Mouse (Mus musculus): ENCODE measurements around the gene Fcer1g. TPM values are rescaled to one million over a fixed set of nuclear protein-coding genes. Genes with fewer than 3 reads are reported as not detected.
A peak's percentile ranks its signal among the peaks of the same experiment; 100 is the strongest.

Fcer1g gene
- polyA plus RNA-seq, 1 experiment = 317 TPM

DNA sequence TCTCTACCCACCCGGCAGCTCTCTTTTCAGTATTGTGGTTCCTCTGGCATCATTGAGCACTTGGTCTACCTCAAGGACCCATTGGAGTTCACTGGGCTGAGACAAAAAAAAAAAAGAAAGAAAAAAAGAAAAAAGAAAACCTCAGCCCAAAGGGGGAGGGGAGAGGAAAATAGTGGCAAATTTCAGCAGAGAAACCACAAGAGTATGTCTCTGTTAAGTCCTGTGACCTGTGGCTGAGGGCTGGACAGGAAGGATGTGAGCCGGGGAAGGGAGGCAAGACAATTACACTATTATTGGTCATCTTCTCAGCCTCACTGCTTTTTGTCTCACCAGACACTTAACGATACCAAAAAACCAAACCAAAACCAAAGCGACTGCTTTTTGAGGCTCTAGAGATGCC, 2.3 kb downstream of the Fcer1g start:
- peak overlapping the region; percentile 65; the same call in 1 of the 2 replicates for H3K27ac ChIP-seq (ENCODE audit: control insufficient read depth, insufficient read depth, low read depth, low read length, poor library complexity)
- peaks cover 2% of the 10 kb centered on the region; the same call in 1 of the 2 replicates for H3K4me1 ChIP-seq (ENCODE audit: control insufficient read depth, insufficient read depth, low read length)
- TF ChIP-seq CTCF (IDR thresholded peaks at IDR 0.05; ENCODE audit: control insufficient read depth, insufficient read depth, low read length) (no peak), POLR2A (IDR thresholded peaks at IDR 0.05; ENCODE audit: borderline replicate concordance, control insufficient read depth, low read depth, low read length) (0 out of 2 replicates have a peak, but pooled peaks have one; percentile 9)
- 2% methylated on average over 4 of the region's 4 CpGs for WGBS
- H3K4me3 ChIP-seq (replicated peaks; ENCODE audit: control insufficient read depth, low read depth, low read length) = peak overlapping the region; percentile 69

DNA sequence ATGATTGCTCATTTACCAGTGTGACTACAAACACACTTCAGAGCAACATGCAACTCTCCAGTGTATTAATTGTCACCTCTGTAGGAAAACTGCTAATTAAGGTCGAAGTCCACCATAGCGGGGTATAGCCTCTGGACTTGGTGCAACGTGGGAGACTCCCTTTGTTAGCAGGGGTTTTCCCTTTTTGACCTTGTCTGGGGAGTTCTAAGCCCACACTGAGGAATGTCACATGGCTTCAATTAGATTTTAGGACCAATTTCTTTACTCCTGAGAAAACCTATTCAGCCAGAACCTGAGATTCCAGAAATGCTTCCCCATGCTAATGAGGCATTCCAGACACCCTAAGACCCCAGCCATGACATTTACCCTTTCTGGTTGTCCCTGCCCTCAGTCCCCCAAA, 4.0 kb downstream of the Fcer1g start:
- H3K27ac ChIP-seq (ENCODE audit: control insufficient read depth, insufficient read depth, low read depth, low read length, poor library complexity) = no peak overlapping the region
- H3K4me3 ChIP-seq (replicated peaks; ENCODE audit: control insufficient read depth, low read depth, low read length) = no peak overlapping the region
- 87% methylated on average over 3 of the region's 3 CpGs for WGBS
- TF ChIP-seq CTCF (IDR thresholded peaks at IDR 0.05; ENCODE audit: control insufficient read depth, insufficient read depth, low read length) = no peak
- TF ChIP-seq POLR2A (IDR thresholded peaks at IDR 0.05; ENCODE audit: borderline replicate concordance, control insufficient read depth, low read depth, low read length) = no peak
- peaks cover 2% of the 10 kb centered on the region; the same call in 1 of the 2 replicates for H3K4me1 ChIP-seq (ENCODE audit: control insufficient read depth, insufficient read depth, low read length)

DNA sequence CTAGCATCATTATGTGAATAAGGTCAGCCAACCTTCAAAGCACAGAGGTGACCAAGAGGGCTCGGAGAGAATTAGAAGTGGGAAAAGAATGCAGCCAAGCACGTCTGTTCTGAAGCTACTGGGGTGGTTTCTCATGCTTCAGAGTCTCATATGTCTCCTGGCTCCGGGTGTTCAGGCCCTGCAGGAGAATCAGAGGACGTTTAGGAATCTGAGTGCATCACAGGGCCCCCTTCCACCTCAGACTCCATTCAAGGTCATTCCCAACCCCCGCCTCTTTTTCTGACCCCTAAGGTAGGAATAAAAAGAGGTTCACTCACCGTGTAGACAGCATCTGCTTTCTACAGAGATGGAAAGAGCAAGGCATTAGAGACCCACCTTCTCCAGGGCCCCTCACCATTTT, 4.4 kb downstream of the Fcer1g start:
- TF ChIP-seq CTCF (IDR thresholded peaks at IDR 0.05; ENCODE audit: control insufficient read depth, insufficient read depth, low read length) (no peak), POLR2A (IDR thresholded peaks at IDR 0.05; ENCODE audit: borderline replicate concordance, control insufficient read depth, low read depth, low read length) (no peak)
- WGBS = 80% methylated on average over 6 of the region's 6 CpGs
- Histone ChIP-seq H3K27ac (ENCODE audit: control insufficient read depth, insufficient read depth, low read depth, low read length, poor library complexity) (no peak overlapping the region), H3K4me1 (ENCODE audit: control insufficient read depth, insufficient read depth, low read length) (peaks cover under 1% of the 10 kb centered on the region; the same call in 1 of the 2 replicates), H3K4me3 (replicated peaks; ENCODE audit: control insufficient read depth, low read depth, low read length) (no peak overlapping the region)

DNA sequence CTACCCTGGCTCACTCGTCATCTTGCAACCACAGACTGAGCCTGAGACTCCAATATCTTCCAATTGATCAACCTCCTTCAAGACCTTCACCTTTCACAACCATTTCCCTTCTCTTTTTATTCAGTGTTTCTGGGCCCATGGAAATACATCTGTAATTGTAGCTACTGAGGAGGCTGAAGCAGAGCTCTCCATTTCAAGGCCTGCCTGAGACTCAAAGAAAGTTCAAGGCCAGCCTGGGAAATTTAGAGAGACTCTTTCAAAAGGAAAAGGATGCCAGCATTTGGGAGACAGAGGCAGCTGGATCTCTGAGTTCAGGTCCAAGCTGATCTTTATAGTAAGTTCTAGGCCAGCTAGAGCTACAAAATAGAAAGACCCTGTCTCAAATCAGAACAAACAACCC, 6.3 kb downstream of the Fcer1g start:
- H3K27ac ChIP-seq (ENCODE audit: control insufficient read depth, insufficient read depth, low read depth, low read length, poor library complexity) = no peak overlapping the region
- TF ChIP-seq CTCF (IDR thresholded peaks at IDR 0.05; ENCODE audit: control insufficient read depth, insufficient read depth, low read length) (no peak), POLR2A (IDR thresholded peaks at IDR 0.05; ENCODE audit: borderline replicate concordance, control insufficient read depth, low read depth, low read length) (no peak)
- H3K4me1 ChIP-seq (ENCODE audit: control insufficient read depth, insufficient read depth, low read length) = no peaks in the 10 kb centered on the region; the same call in 1 of the 2 replicates
- WGBS = 38% methylated on average over 1 of the region's 1 CpGs
- H3K4me3 ChIP-seq (replicated peaks; ENCODE audit: control insufficient read depth, low read depth, low read length) = no peak overlapping the region

DNA sequence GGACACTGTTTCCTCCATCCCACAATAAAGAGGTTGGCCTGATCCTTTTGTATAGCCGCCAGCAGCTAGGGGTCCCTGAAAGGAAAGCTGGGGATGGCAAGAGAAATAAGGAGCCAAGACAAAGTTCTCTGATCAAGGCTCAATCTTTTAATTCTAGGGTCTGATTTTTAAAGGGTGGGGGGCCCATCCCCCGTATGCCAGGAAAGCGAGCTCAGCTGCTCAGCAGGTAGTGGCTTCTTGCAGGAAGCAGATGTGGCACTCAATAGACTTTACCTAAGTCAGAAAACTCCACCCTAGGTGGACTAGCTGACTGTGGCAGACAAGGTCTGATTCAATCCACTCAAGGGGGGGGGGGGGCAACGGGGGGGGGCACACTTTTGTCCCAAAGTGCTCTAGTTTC, 7.4 kb downstream of the Fcer1g start:
- no peaks in the 10 kb centered on the region for H3K4me1 ChIP-seq (ENCODE audit: control insufficient read depth, insufficient read depth, low read length)
- WGBS = 48% methylated on average over 4 of the region's 4 CpGs
- H3K4me3 ChIP-seq (replicated peaks; ENCODE audit: control insufficient read depth, low read depth, low read length) = no peak overlapping the region
- no peak overlapping the region for H3K27ac ChIP-seq (ENCODE audit: control insufficient read depth, insufficient read depth, low read depth, low read length, poor library complexity)
- no peak for TF ChIP-seq POLR2A (IDR thresholded peaks at IDR 0.05; ENCODE audit: borderline replicate concordance, control insufficient read depth, low read depth, low read length)
- no peak for TF ChIP-seq CTCF (IDR thresholded peaks at IDR 0.05; ENCODE audit: control insufficient read depth, insufficient read depth, low read length)

DNA sequence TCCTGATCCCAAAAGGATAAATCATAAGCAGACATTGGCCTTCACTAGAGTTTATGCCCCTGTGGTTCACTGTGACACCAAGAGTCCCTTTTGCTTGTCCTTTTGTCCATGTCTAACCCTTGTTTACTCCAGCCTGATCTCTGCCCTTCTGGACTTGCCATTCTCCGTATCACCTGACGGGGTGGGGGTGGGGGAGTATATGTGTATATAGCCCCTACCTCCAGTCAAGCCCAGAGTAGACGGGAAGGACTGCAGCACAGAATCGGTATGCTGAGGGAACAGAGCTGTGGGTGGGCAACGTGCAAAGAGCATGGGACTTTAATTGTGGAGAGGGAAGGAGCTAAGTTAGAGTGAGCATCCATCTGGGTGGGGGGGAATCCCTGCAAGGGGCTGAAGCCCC, 9.3 kb downstream of the Fcer1g start, which contains the start of gene Apoa2:
Apoa2 (plus strand) TSS at position 198 of the 400 bp plus-strand sequence.
- TF ChIP-seq CTCF (IDR thresholded peaks at IDR 0.05; ENCODE audit: control insufficient read depth, insufficient read depth, low read length) = no peak
- TF ChIP-seq POLR2A (IDR thresholded peaks at IDR 0.05; ENCODE audit: borderline replicate concordance, control insufficient read depth, low read depth, low read length) = no peak
- Histone ChIP-seq H3K27ac (ENCODE audit: control insufficient read depth, insufficient read depth, low read depth, low read length, poor library complexity) (no peak within 1 kb of the TSS), H3K4me3 (replicated peaks; ENCODE audit: control insufficient read depth, low read depth, low read length) (no peak within 1 kb of the TSS), H3K4me1 (ENCODE audit: control insufficient read depth, insufficient read depth, low read length) (peaks cover 3% of the 10 kb centered on the region)
- WGBS = 88% methylated on average over 5 of the region's 5 CpGs

DNA sequence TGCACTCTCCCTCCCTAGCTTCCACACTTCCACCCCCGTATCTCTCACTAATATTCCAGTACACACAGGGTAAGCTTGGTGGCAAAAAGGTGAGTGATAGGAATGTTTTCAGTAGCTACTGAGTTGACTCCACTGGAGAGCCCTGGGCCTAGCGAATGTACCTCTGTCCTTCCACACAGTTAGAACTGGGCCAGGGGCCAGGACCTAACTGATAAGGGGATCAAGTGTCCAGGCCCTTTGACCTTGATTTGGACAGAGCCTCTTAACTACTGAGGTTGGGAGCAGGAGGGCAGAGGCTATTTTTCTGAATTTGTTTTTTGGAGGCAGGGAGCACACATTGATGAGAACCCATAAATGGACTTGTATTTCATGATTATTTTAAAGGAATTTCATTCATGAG, 10.4 kb downstream of the Fcer1g start:
- Histone ChIP-seq H3K4me3 (replicated peaks; ENCODE audit: control insufficient read depth, low read depth, low read length) (no peak overlapping the region), H3K4me1 (ENCODE audit: control insufficient read depth, insufficient read depth, low read length) (peaks cover 3% of the 10 kb centered on the region), H3K27ac (ENCODE audit: control insufficient read depth, insufficient read depth, low read depth, low read length, poor library complexity) (no peak overlapping the region)
- 78% methylated on average over 2 of the region's 2 CpGs for WGBS
- TF ChIP-seq POLR2A (IDR thresholded peaks at IDR 0.05; ENCODE audit: borderline replicate concordance, control insufficient read depth, low read depth, low read length) (no peak), CTCF (IDR thresholded peaks at IDR 0.05; ENCODE audit: control insufficient read depth, insufficient read depth, low read length) (no peak)

DNA sequence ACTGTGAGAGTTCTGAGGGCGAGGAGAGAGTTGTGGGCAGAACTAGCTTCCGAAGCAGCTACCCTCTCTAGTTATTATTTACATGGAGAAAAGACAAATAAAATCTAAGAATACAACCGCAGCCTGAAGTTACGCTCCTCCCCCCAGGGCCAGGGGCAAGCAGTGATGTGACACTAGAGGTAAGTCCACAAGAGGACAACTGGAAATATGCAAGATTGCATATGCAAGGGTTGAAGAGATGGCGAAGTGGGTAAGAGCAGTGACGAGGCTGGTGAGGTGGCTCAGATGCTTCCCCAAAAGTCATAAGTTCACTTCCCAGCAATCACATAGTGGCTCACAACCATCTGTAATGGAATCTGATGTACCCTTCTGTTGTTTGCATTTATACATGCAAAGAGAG, 11.0 kb downstream of the Fcer1g start:
- H3K4me1 ChIP-seq (ENCODE audit: control insufficient read depth, insufficient read depth, low read length) = peaks cover 3% of the 10 kb centered on the region
- peak overlapping the region; percentile 39 for H3K4me3 ChIP-seq (replicated peaks; ENCODE audit: control insufficient read depth, low read depth, low read length)
- no peak for TF ChIP-seq POLR2A (IDR thresholded peaks at IDR 0.05; ENCODE audit: borderline replicate concordance, control insufficient read depth, low read depth, low read length)
- no peak for TF ChIP-seq CTCF (IDR thresholded peaks at IDR 0.05; ENCODE audit: control insufficient read depth, insufficient read depth, low read length)
- peak overlapping the region; percentile 28; the same call in 1 of the 2 replicates for H3K27ac ChIP-seq (ENCODE audit: control insufficient read depth, insufficient read depth, low read depth, low read length, poor library complexity)
- 61% methylated on average over 6 of the region's 6 CpGs for WGBS
